Mouse (Mus musculus) lung, postnatal 0 days (tissue): ENCODE data around the gene Amdhd2. TPM values are rescaled to one million over a fixed set of nuclear protein-coding genes. Genes with fewer than 3 reads are reported as not detected.

Experiments used
- ATAC-seq: fragments of 200-750 bp; cut with Nextera tagmentation; 2 replicates; pipeline ENCODE4 v1.8.0; 2017; ENCODE audit warnings: moderate library complexity
- DNase-seq: peaks from one replicate; pipeline ENCODE4 v3.0.0-alpha.2; 2016; ENCODE audit warnings: low spot score
- H3K27ac ChIP-seq: fragments of 300-500 bp; sonication (generic); 2 replicates; pipeline ENCODE4 v1.5.1; 2014; ENCODE audit warnings: antibody characterized with exemption, mild to moderate bottlenecking, low read length, mixed read lengths
- H3K27me3 ChIP-seq: fragments of 300-500 bp; sonication (generic); replicated peaks from 2 replicates; pipeline ENCODE4 v1.6.1; 2014; ENCODE audit warnings: low read length, mixed read lengths; ENCODE audit not compliant: insufficient read depth
- H3K36me3 ChIP-seq: fragments of 300-500 bp; sonication (generic); 2 replicates; pipeline ENCODE4 v1.6.1; 2014; ENCODE audit warnings: low read length, mixed read lengths; ENCODE audit not compliant: insufficient read depth
- H3K4me1 ChIP-seq: fragments of 300-500 bp; sonication (generic); 2 replicates; pipeline ENCODE4 v1.6.1; 2014; ENCODE audit warnings: antibody characterized with exemption, low read depth, low read length, mixed read lengths; ENCODE audit not compliant: insufficient read depth
- H3K4me2 ChIP-seq: fragments of 300-500 bp; sonication (generic); replicated peaks from 2 replicates; pipeline ENCODE4 v1.6.1; 2014; ENCODE audit warnings: low read depth, mild to moderate bottlenecking, low read length, moderate library complexity, mixed read lengths
- H3K4me3 ChIP-seq: fragments of 300-500 bp; sonication (generic); 2 replicates; pipeline ENCODE4 v1.5.1; 2014; ENCODE audit warnings: low read depth, low read length
- H3K9ac ChIP-seq: fragments of 300-500 bp; sonication (generic); replicated peaks from 2 replicates; pipeline ENCODE4 v1.6.1; 2014; ENCODE audit warnings: low read depth, mild to moderate bottlenecking
- H3K9me3 ChIP-seq: fragments of 300-500 bp; sonication (generic); 2 replicates; pipeline ENCODE4 v1.6.1; 2016; ENCODE audit warnings: low read length, mixed read lengths
- CTCF ChIP-seq: IDR thresholded peaks from 2 replicates; pipeline ENCODE4 v1.5.1; 2016; ENCODE audit warnings: antibody characterized with exemption, mild to moderate bottlenecking
- EP300 ChIP-seq: IDR thresholded peaks from 2 replicates; pipeline ENCODE4 v1.6.1; 2016; ENCODE audit warnings: antibody characterized with exemption, mild to moderate bottlenecking, control low read depth
- WGBS: fragments of 180-500 bp; shearing (Covaris S2); extraction: QIAGEN DNeasy Blood & Tissue Kit; methylation state at CpG from one replicate; pipeline ENCODE4 v1.1.7; 2014; 5-methylcytosine and 5-hydroxymethylcytosine counted together
- polyA plus RNA-seq: library from polyadenylated mRNA; unstranded; fragments of >200 nt; fragmentation: Nextera tagmentation; extraction: Ambion mirVana; gene quantifications from 2 replicates; pipeline ENCODE4 v1.2.1, GENCODE M21; 2015

Amdhd2 gene
- polyA plus RNA-seq, 1 experiment from 2014 or later: 44.1 TPM

DNA sequence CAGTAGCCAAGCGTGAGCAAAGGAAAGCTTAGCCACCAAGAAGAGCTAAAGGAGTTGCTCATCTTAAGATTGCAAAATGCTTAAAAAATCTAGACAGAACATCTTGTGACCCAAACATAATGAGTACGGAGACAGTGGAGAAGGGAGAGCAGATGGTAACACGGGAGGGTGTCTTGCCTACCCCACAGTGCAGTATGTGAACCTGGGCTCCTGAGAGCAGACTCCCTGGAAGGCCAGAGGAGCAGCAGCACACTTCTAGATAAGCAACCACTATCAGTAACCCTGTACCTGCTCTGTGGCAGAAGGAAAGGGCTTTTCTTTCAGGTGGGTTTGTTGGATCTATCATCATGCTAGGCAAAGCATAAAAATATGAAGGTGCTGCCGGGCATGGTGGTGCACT is 50.5 kb downstream of the Amdhd2 start:
- Histone ChIP-seq H3K9ac (no peak overlapping the region), H3K36me3 (peaks cover 7% of the 10 kb centered on the region; the same call in 1 of the 2 replicates), H3K27me3 (no peaks in the 10 kb centered on the region), H3K4me3 (no peak overlapping the region), H3K9me3 (no peaks in the 10 kb centered on the region), H3K4me1 (peaks cover 7% of the 10 kb centered on the region), H3K27ac (no peak overlapping the region), H3K4me2 (no peak overlapping the region)
- TF ChIP-seq CTCF (no peak), EP300 (no peak)
- 86% methylated on average over 4 of the region's 4 CpGs for WGBS
- ATAC-seq (no peak), DNase-seq (no peak)

DNA sequence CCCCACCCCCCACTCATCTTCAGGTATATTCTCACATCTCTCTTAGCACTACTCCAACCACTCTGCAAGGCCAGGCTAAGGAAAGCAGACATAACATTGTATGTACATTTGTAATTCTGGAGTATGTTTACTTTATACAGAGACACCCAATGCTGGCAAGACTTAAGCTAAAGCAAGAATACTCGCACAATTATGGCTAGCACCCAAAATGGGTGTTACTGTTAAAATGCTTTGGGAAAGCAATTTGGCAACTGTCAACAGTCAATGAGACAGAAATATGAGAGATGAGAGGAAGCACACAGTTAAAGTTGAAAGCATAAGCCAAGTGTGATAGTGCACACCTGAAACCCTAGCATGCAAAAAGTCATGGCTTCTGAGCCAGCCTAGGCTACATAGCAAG is 52.3 kb downstream of the Amdhd2 start:
- WGBS: 16% methylated on average over 1 of the region's 1 CpGs
- H3K4me2 ChIP-seq: no peak overlapping the region
- H3K4me3 ChIP-seq: no peak overlapping the region
- H3K9me3 ChIP-seq: no peaks in the 10 kb centered on the region
- peaks cover 3% of the 10 kb centered on the region for H3K4me1 ChIP-seq
- H3K27ac ChIP-seq: no peak overlapping the region
- TF ChIP-seq EP300 (no peak), CTCF (no peak)
- DNase-seq (peak; percentile 19), ATAC-seq (no peak)
- no peak overlapping the region for H3K9ac ChIP-seq
- H3K36me3 ChIP-seq: peaks cover 12% of the 10 kb centered on the region
- no peaks in the 10 kb centered on the region for H3K27me3 ChIP-seq

GRCm38 (mm10) chr17:24108896-24109295 is 54.7 kb downstream of the Amdhd2 start:
- peaks cover 3% of the 10 kb centered on the region for H3K4me1 ChIP-seq
- H3K9ac ChIP-seq: no peak overlapping the region
- TF ChIP-seq CTCF (no peak), EP300 (no peak)
- no peak overlapping the region for H3K4me3 ChIP-seq
- no peak overlapping the region for H3K4me2 ChIP-seq
- H3K9me3 ChIP-seq: no peaks in the 10 kb centered on the region
- ATAC-seq (no peak), DNase-seq (no peak)
- H3K36me3 ChIP-seq: peaks cover 12% of the 10 kb centered on the region
- no peak overlapping the region for H3K27ac ChIP-seq
- no peaks in the 10 kb centered on the region for H3K27me3 ChIP-seq
- WGBS: 65% methylated on average over 1 of the region's 1 CpGs

Other genes starting within 250 kb of the Amdhd2 start
- gene Dcpp3, start 246.3 kb downstream of the Amdhd2 start, polyA plus RNA-seq: 0.35 and 0.64 TPM in 2 replicates
- not detected in 2 replicates for gene Sbp, start 222.1 kb downstream of the Amdhd2 start, polyA plus RNA-seq
- not detected in 2 replicates for gene Sbpl, start 208.5 kb downstream of the Amdhd2 start, polyA plus RNA-seq
- 0.18 and 0.47 TPM in 2 replicates for gene Prss30, start 183.2 kb downstream of the Amdhd2 start, polyA plus RNA-seq
- 0.57 and 0.77 TPM in 2 replicates for gene Prss22, start 165.7 kb downstream of the Amdhd2 start, polyA plus RNA-seq
- gene Prss27, start 125.6 kb downstream of the Amdhd2 start, polyA plus RNA-seq: 0.18 TPM in 2 replicates
- 34.3 and 36.9 TPM in 2 replicates for gene Kctd5, start 90.3 kb downstream of the Amdhd2 start, polyA plus RNA-seq
- gene Pdpk1, start 12.8 kb downstream of the Amdhd2 start, polyA plus RNA-seq: 26.4 and 32.3 TPM in 2 replicates
- gene Atp6v0c, start 5.9 kb upstream of the Amdhd2 start, polyA plus RNA-seq: 566 and 620 TPM in 2 replicates
- gene Tbc1d24, start 41.8 kb upstream of the Amdhd2 start, polyA plus RNA-seq: 1.8 and 1.9 TPM in 2 replicates
- gene Ntn3, start 45.8 kb upstream of the Amdhd2 start, polyA plus RNA-seq: 2.3 and 2.5 TPM in 2 replicates
- 5.3 and 6.3 TPM in 2 replicates for gene Tedc2, start 57.1 kb upstream of the Amdhd2 start, polyA plus RNA-seq
- 2.8 and 4.5 TPM in 2 replicates for gene Ccnf, start 87.7 kb upstream of the Amdhd2 start, polyA plus RNA-seq
- 1.5 and 1.7 TPM in 2 replicates for gene Abca17, start 187.3 kb upstream of the Amdhd2 start, polyA plus RNA-seq
- 66.4 and 71.5 TPM in 2 replicates for gene Abca3, start 188.2 kb upstream of the Amdhd2 start, polyA plus RNA-seq